Mouse (Mus musculus): ENCODE data around the gene Mia2.

Mia2 gene

DNA sequence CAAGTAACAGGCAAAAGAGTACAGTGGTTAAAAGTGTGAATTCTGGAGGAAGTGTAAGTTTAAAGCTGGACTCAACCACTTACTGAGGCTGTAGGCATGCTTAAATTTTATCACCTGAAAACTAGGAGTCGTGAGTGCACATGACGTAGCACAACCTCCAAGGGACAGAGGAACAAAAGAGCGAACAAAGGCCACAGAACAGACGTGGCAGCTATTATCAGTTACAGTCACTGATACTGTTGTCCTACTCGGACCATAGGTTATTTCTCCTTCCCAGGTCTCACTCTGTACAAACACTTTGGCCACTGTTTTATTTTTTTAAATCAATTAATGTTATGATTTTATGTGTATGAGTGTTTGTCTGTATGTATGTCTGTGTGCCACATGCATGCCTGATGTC lies 9.2 kb downstream of the Mia2 start:
- no peak for DNase-seq (ENCODE audit: low spot score)

DNA sequence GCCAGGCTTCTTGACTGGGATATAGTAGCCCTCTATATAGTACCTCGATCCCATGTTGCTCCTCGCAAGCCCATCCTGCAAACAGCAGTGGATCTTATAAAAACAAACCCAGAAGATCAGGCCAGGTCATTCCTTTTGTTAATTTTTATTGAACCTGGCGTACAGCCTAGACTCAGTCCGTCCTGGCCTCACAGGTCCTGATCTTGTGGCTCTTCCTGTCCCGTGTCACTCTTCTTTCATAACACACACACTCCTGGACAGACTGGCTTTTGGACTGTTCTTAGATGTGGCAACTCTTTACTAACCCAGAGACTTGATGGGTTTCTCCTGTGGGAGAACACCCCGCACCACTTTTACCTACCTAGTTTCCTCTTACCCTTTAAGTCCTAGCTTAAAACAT lies 10.3 kb downstream of the Mia2 start:
- no peak for DNase-seq (ENCODE audit: low spot score)

DNA sequence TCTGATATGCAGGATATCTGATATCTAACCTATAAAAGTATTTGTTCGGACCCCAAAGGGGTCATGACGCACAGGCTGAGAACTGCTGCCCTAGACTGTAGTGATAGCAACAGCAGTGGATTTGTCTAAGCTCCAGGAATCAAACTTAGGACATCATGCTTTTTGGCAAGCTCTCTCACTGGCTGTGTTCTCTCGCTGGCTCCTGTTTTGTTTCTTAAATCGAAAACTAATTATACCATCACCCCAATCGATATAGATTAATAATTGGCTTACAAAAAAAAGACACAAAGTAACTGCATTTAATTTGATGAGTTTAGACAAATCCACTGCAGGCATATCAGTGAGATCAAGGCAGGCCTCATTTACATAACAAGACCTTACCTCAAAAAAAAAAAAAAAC lies 10.9 kb downstream of the Mia2 start:
- no peak for DNase-seq (ENCODE audit: low spot score)

DNA sequence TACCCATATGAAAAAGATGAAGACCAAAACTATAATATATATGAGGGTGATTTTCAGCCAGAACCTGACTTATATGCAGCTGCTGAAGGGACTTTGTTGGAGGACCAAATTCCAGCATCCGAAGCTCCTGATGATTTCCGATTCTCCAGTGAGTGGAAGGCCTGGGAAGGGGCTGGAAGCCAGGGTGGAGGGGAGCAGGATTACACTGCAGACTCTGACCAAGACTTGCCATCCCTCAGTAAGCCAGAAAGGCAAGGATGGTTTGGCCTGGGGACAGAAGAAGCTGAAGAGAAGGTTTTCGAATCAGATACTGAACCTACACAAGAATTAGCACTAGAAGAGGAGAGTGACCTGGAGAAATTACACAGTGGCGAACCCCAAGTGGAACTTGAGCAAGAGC lies 12.3 kb downstream of the Mia2 start:
- no peak for DNase-seq (ENCODE audit: low spot score)

DNA sequence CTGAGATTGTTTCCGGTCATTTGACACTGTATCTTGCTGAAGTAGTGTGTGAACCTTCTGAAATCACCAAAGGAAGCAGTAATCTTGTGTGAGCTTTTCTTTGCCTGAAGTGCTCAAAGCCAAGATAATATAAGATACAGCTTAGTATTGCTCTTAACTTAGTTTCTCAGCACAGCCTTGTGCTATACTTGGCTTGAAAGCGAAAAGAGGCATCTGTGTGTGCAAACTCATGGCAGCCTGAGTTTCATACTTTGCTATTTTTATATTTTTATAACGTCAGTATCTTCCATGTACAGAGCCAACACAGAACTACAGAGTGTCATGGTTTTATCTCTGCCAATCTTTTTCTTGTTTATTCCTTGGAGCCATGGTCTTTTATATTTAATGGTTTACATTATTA lies 21.6 kb downstream of the Mia2 start:
- no peak for DNase-seq (ENCODE audit: low spot score)

DNA sequence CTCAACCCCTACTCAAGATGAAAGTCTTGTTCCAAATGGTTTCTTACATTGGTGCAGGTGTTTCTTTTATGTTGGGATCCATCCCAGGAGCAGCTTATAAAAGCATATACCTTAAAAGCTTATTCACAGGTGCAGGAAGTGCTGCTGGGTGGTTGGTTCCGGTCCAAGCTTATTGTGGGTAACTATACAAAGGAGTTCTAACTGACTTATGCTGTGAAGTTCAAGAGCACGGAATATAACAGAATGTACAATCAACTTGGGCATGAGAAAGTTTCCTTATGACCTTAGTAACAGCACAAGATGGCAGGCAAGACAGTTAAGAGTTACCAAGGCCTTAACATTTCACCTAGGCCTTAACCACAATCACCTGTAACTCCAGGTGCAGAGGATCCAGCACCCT lies 29.8 kb downstream of the Mia2 start:
- DNase-seq (ENCODE audit: low spot score): no peak

DNA sequence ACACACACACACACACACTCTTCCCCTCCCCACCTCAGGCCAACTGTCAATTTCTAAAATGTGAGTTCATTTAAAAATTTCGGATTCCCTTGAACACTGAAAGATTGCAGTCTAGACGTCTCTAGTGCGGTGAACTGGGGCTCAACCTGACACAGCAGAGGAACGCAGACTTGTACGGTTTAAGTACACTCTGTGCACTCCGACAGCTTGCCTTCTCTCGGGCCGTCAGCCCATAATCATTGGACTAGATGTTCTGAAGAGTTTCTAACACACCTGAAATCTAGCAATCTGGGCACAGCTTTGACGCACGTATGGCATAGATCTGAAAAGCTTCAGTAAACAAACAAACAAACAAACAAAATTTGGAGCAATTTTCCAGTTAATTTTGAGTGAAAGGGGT lies 32.9 kb downstream of the Mia2 start:
- DNase-seq (ENCODE audit: low spot score): no peak

DNA sequence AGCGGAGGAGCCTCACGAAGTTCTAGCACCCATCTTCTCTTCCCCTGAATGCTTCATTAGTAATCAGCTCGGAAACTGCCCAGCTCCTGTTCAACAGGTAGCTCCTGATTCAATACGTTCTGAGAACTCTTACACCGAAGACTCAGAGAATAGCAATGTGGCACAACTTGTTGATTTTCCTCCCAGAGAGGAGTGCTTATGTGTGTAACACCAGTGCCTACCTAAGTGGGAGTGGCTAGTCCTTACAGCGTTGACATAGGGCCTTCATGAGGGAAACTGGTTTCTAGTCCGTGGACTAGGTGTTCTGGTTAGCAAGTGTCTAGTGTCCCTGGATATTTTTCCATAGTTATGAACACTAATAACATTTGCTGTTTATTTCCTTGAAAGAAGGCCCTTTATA lies 33.4 kb downstream of the Mia2 start:
- DNase-seq (ENCODE audit: low spot score): peak; percentile 25

DNA sequence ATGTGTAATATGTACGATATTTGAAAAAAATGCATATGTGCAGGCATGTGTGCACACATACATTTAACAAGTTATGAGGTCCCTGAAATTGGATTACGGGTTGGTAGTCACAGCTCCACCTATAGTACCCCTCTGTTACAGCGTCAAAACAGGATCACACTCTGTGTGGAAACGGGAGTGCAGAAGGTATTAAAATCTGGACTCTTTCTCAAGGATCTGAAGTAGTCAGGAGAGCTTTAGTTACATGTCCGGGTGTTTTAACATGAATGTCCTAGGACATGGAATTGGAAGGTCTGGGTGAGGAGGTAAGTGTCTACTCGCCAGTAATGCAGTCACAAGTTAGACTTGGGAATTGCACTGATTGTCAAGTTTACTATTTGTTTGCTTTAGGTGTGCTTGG lies 34.0 kb downstream of the Mia2 start:
- peak; percentile 65 for DNase-seq (ENCODE audit: low spot score)

DNA sequence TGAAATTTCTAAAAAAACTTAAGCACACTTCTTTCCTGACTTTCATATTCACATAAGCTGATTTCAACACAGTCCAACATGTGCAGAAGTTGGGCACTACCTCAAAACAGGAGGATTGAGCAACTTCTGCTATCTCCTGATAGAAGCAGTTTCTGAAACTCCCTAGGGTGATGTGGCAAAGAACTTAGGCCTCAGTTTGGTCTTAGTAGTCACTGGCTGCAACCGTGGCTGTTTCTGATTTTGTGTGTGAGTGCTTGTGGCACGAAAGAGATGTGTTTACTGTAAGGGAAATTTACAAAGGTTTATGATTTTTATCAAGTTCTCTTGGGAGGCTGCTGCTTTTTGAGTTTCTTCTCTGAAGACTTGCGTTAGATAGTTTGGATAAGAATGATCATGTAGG lies 34.6 kb downstream of the Mia2 start:
- DNase-seq (ENCODE audit: low spot score): peak; percentile 32

DNA sequence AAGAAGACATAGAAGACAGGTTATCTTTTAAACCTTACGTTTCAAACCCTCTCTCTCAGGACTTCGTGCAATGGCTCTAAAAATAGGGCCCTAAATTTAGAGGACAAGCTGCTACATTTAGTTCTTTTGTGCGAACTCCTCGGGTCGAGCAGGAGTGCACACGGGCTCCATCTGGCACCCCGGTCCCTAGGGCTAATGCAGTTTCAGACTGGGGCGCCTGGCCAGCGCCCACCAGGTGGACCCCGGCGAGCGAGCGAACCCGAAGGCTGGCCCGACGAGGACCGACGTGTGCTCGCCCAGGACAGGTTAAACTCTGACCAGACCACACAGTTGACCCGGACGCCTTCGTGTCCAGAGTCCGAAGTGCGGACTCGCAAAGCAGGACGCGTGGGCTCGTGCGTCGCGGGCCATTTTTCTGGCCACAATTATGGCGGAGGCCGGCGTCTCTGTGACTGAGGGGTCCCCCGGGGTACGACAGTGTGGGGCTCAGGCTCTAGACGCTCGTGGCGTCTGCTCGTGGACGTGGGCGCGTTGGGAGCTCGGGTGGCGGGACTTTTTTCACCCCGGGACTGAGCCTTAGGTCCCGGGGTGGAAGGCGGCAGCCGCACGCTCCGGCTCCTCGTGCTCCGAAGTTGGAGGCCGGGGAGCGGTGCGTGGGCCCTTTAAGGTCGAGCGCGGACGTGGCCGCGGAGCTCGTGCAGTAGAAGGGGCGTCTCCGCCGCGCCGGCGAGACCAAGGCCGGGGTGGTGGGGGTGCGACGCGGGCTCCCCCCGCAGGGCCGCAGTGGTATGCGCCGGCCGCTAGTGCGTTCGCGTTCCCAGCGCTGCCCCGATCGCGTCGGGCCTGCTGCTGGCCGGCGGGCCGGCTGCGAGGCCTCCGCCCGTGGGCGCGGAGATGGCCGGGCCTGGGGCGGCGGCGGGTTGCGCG lies 35.3 kb downstream of the Mia2 start:
- DNase-seq (ENCODE audit: low spot score): peak; percentile 96

DNA sequence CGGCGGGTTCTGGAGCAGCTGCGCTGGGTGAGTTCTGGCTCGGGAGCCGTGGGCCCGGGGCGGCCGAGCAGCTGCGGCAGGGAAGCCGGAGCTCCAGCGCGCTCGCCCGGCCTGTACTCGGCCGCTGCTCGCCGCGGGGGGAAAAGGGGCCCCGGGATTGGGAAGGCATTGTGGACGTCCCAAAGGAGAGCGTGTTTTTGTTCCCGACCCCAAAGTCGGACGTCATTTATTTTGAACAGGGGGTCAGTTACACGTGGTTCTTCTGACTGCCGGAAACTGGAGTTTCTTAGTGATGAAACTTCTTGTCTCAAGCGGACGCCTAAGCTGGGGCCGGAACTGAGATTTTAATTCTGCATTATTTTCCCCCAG lies 36.0 kb downstream of the Mia2 start:
- DNase-seq (ENCODE audit: low spot score): no peak

DNA sequence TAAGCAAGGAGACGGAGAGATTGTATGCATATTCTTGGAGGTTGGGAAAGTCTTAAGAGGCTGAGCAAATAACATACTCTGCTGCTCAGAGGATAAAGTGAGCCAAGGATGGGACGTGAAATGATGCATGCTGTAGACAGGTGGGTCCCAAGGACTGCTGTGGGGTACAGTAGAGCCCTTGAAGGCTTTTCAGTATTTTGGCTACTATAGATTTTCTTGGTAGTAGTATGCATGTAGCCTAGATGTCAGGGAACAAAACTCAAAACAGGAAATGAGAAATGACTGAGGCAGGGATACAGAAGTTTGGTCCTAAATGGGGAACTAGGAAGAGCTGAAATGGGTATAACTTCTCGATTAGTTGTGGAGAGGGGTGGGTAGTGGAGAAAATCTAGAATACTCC lies 36.9 kb downstream of the Mia2 start:
- DNase-seq (ENCODE audit: low spot score): no peak

DNA sequence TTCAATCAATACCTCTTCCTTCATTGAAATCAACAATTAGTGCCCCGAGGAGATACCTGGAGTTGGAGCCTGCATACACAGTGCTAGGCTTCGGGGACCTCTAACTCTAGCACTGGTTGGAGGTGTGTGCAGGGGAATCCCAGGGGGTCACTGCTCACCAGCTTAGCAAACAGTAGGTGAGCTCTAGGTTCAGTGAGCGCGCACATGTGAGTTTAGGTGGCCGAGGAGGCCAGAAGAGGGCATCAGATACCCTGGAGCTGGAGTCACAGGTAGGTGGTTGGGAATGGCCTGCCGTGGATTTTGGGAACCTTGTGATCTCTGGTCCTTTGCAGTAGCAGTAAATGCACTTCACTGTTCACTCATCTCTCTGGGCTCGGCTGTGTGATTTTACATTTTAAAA lies 37.3 kb downstream of the Mia2 start:
- no peak for DNase-seq (ENCODE audit: low spot score)

DNA sequence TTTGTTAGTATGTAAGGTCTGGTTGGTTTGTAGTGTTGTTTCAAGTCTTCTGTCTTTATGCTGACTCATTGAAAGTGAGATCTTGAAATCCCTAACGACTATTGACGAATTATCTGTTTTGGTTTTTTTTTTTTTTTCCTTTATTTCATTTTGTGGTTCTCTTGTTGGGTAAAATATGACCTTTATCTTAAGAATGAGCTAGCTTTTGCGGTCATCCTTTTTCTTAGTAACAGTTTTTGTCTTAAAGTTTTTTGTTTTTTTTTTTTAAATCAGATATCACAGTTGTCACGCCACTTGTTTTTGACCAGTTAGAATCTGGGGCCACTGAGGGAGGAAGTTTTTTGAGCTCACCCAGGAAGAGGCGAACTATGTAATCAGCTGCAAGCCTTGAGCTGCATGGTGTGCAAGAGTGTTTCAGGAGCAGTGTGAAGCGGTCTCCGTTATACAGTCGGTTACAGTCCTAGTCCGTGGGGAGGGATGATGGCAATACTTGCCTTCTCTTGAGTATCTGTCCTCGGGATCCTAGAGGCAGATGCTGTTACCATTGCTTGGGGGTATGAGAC lies 37.9 kb downstream of the Mia2 start:
- DNase-seq (ENCODE audit: low spot score): no peak

DNA sequence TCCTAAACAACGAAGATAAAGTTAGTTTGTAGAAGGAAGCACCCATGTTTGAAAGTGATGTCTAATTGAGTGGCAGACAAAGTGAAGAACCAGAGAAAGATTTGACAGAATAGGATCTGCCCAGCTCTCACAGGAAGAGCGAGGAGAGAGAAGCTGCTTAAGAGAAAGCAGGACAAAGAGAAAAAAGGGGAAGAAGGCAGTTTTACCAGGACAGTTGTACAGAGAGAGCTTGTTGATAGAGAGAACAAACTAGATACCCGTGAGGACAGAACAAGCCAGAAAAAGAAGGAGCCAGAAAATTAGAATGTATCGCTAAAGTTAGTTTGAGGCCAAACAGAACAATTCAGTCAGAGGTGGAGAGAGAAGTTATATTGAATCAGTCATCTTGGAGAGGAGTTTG lies 39.5 kb downstream of the Mia2 start:
- no peak for DNase-seq (ENCODE audit: low spot score)

DNA sequence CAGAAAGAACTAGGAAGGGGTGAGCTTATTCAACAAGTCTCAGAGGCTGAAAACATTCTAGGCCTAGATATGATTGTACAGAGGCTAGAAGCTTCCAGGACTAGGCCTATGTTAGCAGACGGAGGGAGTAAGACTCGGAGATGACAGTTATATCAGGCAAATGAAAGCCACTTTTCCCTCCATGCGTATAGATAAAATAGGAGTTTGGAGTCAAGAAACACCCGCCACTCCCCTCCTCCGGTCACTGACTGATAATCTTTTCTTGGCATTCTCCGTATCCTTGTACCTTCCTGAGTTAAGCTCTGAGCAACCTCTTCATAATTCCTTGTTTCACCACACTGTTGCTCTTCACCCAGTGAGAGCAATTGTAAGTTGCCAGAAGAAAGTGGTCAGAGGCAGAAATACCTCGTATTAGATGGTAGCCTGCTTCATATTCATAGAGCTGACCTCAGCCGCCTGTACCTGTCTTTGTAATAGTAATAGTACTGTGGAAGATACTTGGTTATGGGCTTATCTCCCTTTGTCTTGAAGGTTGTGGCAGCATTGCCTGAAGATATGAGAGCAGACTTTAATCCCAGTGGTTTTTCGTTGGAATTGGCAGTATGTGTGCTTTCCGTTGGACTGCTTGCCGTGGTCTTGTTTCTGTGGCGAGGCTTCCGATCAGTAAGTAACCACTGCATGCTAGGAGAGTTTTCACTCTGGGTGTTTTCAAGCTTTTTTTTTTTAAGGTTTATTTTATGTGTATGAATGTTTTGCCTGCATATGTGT lies 40.1 kb downstream of the Mia2 start:
- no peak for DNase-seq (ENCODE audit: low spot score)

DNA sequence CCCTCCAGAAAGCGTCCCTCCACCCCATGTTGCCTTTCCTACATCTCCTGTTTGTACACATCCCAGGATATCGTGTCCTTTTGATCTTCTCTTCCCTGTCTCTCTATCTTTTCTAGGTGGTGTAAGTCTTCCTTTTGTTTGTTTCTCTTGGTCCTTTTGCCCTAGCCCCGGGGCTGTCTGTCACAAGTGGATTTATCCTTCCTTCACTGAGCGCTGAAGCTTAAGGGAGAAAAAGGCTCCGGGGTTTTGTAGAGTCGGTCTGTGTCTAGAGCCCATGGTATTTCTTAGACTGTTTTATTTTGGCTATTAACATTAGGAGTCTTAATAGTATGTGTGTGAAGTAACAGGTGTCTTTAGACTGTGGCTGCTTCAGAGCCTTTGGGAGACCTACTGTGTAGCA lies 41.4 kb downstream of the Mia2 start:
- DNase-seq (ENCODE audit: low spot score): no peak

DNA sequence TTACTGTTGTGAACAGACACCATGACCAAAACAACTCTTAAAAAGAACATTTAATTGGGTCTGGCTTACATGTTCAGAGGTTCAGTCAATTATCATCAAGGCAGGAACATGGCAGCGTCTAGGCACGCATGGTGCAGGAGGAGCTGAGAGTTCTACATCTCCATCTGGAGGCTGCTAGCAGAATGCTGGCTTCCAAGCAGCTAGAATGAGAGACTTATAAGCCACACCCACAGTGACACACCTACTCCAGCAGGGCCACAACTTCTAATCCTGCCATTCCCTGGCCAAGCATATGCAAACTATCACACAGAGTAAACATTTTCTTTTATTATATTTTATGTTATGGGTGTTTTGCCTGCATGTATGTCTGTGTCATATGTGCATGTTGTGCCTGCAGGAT lies 43.8 kb downstream of the Mia2 start:
- DNase-seq (ENCODE audit: low spot score): no peak

DNA sequence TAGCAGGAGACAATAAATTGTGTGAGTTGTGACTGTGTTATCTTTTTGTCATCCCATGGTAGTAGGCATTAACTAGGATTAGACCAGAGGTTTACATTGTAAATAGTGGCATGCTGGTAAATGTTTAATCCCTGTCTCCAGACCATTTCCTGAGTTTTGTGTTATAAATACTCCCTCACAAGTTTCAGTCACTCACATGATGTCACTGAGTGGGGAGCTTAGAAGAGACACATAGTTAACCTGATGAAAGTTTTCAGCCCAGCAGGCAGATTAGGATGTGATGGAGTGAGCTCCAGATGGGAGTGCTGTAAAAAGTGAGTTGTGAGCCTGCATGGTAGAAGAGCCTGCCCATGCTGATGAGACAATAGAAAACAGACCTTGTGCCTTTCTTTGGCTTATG lies 49.5 kb downstream of the Mia2 start:
- DNase-seq (ENCODE audit: low spot score): no peak

DNA sequence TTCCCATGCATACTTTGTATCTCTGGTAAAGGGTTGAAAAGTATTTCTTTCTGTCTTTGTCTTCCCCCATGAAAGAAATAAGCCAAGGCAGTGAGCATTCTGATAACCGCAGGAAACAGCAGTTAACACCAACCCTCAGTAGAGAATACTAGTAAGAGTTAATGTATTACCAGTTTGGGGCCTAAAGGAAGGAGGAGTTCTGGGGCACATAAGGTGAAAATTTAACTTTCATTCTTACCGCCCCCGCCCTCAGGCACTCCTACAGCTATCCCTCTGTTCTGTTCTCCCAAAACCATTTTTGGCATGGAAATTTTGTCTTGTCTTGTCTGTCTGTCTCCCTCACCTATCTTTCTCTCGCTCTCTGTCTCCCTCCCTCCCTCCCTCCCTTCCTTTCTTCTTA lies 54.1 kb downstream of the Mia2 start:
- no peak for DNase-seq (ENCODE audit: low spot score)

DNA sequence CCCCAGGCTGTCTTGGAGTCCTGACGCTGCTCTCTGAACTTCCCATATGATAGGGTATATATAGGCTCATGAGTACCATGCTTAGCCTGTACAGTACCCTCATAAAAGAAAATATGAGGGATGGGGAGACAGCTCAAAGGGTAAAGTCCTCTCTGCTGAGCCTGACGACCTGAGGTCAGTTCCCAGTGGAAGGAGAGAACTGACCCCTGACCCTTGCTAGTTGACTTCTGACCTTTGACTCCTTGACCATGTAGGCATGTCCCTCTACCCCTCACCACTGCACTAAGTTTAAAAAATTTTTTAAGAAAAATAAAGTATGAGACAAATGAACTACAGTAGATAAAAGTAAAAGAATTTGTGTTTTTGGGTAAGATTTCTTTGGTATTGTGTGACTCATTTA lies 65.5 kb downstream of the Mia2 start:
- no peak for DNase-seq (ENCODE audit: low spot score)

DNA sequence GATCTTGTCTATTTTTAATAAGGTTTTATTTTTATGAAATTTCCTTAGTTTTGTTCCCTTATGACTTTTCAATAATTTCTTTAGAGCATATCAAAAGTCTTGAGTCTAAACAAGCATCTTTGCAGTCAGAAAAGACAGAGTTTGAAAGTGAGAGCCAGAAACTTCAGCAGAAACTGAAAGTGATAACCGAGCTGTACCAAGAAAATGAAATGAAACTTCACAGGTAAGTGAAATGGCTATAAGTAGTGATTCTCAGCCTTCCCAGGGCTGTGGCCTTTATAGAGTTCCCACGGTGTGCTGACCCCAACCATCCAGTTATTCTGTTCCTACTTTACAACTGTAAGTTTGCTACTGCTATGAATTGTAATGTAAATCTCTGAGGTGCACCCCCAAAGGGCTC lies 67.2 kb downstream of the Mia2 start:
- DNase-seq (ENCODE audit: low spot score): no peak
